Mouse (Mus musculus): ENCODE data around the gene Kif26b. TPM values are rescaled to one million over a fixed set of nuclear protein-coding genes. Genes with fewer than 3 reads are reported as not detected.

Gene Kif26b
- polyA plus RNA-seq, 1 experiment from 2014 or later, result 5.1 TPM

GRCm38 (mm10) chr1:178748222-178748600 is 219.3 kb downstream of the Kif26b start:
- no peak overlapping the region for H3K9ac ChIP-seq (ENCODE audit: low read length)
- no peak overlapping the region for H3K27ac ChIP-seq (ENCODE audit: low read length)
- 0 out of 2 replicates have a peak, but pooled peaks cover 5% of the 10 kb centered on the region for H3K36me3 ChIP-seq (ENCODE audit: control insufficient read depth, insufficient read depth)
- 79% methylated on average over 7 of the region's 7 CpGs for WGBS
- H3K4me2 ChIP-seq (ENCODE audit: low read depth, low read length), result no peak overlapping the region
- ATAC-seq (replicated peaks; ENCODE audit: extremely low read depth, insufficient read depth, low FRiP score), result no peak
- no peak overlapping the region for H3K4me3 ChIP-seq (ENCODE audit: low read length)
- no peaks in the 10 kb centered on the region for H3K4me1 ChIP-seq (ENCODE audit: control insufficient read depth, insufficient read depth, low read length)
- no peaks in the 10 kb centered on the region for H3K27me3 ChIP-seq (ENCODE audit: control insufficient read depth, insufficient read depth, low read length)
- H3K9me3 ChIP-seq (replicated peaks; ENCODE audit: control insufficient read depth, low read length), result peaks cover 6% of the 10 kb centered on the region; the same call in 1 of the 2 replicates

- Histone ChIP-seq H3K36me3 (ENCODE audit: control insufficient read depth, insufficient read depth) (0 out of 2 replicates have a peak, but pooled peaks cover 5% of the 10 kb centered on the region), H3K4me2 (ENCODE audit: low read depth, low read length) (no peak overlapping the region), H3K27me3 (ENCODE audit: control insufficient read depth, insufficient read depth, low read length) (no peaks in the 10 kb centered on the region), H3K9me3 (replicated peaks; ENCODE audit: control insufficient read depth, low read length) (peaks cover 6% of the 10 kb centered on the region; the same call in 1 of the 2 replicates), H3K9ac (ENCODE audit: low read length) (no peak overlapping the region), H3K27ac (ENCODE audit: low read length) (no peak overlapping the region), H3K4me3 (ENCODE audit: low read length) (no peak overlapping the region), H3K4me1 (ENCODE audit: control insufficient read depth, insufficient read depth, low read length) (no peaks in the 10 kb centered on the region)
- ATAC-seq (replicated peaks; ENCODE audit: extremely low read depth, insufficient read depth, low FRiP score), result no peak
- WGBS, result 82% methylated on average over 1 of the region's 1 CpGs
Measured at GRCm38 (mm10) chr1:178748617-178749016, 219.7 kb downstream of the Kif26b start.

DNA sequence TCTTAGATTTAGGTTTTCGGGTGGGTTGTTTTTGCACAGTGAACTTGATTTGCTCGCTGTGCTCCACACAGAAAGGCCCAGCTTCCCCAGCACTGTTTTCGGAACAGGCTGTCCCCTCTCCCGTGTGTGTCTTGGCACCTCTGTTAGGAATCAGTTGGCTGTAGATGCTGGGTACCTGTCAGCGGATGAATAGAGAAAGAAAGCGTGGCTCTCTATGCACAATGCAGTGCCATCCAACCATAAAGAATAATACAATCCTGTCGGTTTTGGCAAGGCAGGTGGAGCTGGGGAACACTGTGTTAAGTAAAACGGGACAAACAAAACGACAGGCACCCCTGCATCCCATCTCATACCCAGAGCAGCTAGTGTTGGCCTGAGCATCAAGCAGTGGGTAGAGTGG is 220.9 kb downstream of the Kif26b start:
- no peak for ATAC-seq (replicated peaks; ENCODE audit: extremely low read depth, insufficient read depth, low FRiP score)
- H3K36me3 ChIP-seq (ENCODE audit: control insufficient read depth, insufficient read depth), result 0 out of 2 replicates have a peak, but pooled peaks cover 5% of the 10 kb centered on the region
- H3K27me3 ChIP-seq (ENCODE audit: control insufficient read depth, insufficient read depth, low read length), result no peaks in the 10 kb centered on the region
- no peak overlapping the region for H3K27ac ChIP-seq (ENCODE audit: low read length)
- no peaks in the 10 kb centered on the region for H3K4me1 ChIP-seq (ENCODE audit: control insufficient read depth, insufficient read depth, low read length)
- H3K9me3 ChIP-seq (replicated peaks; ENCODE audit: control insufficient read depth, low read length), result peaks cover 6% of the 10 kb centered on the region; the same call in 1 of the 2 replicates
- no peak overlapping the region for H3K9ac ChIP-seq (ENCODE audit: low read length)
- no peak overlapping the region for H3K4me3 ChIP-seq (ENCODE audit: low read length)
- H3K4me2 ChIP-seq (ENCODE audit: low read depth, low read length), result no peak overlapping the region
- 91% methylated on average over 9 of the region's 9 CpGs for WGBS

DNA sequence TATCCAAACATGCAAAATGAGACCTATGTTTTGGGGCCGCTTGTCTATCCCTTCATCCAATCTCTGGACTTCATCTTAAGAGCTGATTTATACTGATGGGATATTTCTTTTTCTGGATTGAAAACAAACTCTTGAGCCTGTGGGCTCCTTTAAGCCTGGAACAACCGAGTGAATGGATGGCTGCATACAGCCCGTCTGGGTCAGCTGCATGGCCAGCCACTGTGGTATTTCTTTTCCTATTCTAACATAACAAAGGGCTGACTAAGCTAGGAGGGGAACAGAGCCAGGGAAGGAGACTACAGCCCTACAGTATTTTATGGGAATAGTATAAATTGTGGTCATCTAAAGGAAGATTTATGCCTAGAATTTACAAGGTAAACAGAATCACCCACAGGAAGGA is 229.5 kb downstream of the Kif26b start:
- no peak overlapping the region for H3K4me3 ChIP-seq (ENCODE audit: low read length)
- H3K27ac ChIP-seq (ENCODE audit: low read length), result no peak overlapping the region
- no peak overlapping the region for H3K9ac ChIP-seq (ENCODE audit: low read length)
- no peaks in the 10 kb centered on the region for H3K27me3 ChIP-seq (ENCODE audit: control insufficient read depth, insufficient read depth, low read length)
- 0 out of 2 replicates have a peak, but pooled peaks cover 3% of the 10 kb centered on the region for H3K36me3 ChIP-seq (ENCODE audit: control insufficient read depth, insufficient read depth)
- ATAC-seq (replicated peaks; ENCODE audit: extremely low read depth, insufficient read depth, low FRiP score), result no peak
- H3K4me2 ChIP-seq (ENCODE audit: low read depth, low read length), result no peak overlapping the region
- WGBS, result 66% methylated on average over 3 of the region's 3 CpGs
- no peaks in the 10 kb centered on the region; the same call in 1 of the 2 replicates for H3K9me3 ChIP-seq (replicated peaks; ENCODE audit: control insufficient read depth, low read length)
- H3K4me1 ChIP-seq (ENCODE audit: control insufficient read depth, insufficient read depth, low read length), result no peaks in the 10 kb centered on the region

DNA sequence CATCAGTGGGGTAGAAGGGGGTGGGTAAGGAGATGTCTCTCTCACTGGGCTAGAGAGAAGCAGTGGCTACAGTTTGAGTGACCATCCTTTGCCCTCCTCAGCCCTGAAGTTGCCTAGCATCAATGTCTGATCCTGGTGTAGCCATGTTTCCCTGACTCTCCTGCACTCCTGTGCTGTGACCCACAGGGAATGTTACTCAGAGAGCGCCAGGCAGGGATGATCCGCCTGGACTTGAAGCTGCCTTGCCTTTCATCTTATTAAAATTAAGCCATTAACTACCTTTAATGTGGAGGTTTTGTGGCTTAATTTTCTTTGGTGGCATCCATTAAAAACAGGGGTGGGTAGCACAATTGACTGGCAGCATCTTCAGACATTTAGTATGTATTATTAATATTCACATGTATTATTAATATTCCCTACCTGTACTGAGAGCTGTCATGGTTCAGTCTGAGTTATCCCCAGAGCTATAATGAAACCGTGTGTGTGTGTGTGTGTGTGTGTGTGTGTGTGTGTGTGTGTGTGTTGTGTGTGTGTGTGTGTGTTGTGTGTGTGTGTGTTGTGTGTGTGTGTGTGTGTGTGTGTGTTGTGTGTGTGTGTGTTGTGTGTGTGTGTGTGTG is 233.3 kb downstream of the Kif26b start:
- H3K36me3 ChIP-seq (ENCODE audit: control insufficient read depth, insufficient read depth), result no peaks in the 10 kb centered on the region
- ATAC-seq (replicated peaks; ENCODE audit: extremely low read depth, insufficient read depth, low FRiP score), result no peak
- H3K4me2 ChIP-seq (ENCODE audit: low read depth, low read length), result no peak overlapping the region
- H3K27me3 ChIP-seq (ENCODE audit: control insufficient read depth, insufficient read depth, low read length), result no peaks in the 10 kb centered on the region
- no peak overlapping the region for H3K4me3 ChIP-seq (ENCODE audit: low read length)
- peaks cover 3% of the 10 kb centered on the region; the same call in 1 of the 2 replicates for H3K4me1 ChIP-seq (ENCODE audit: control insufficient read depth, insufficient read depth, low read length)
- WGBS, result 78% methylated on average over 3 of the region's 3 CpGs
- no peaks in the 10 kb centered on the region for H3K9me3 ChIP-seq (replicated peaks; ENCODE audit: control insufficient read depth, low read length)
- H3K9ac ChIP-seq (ENCODE audit: low read length), result no peak overlapping the region
- H3K27ac ChIP-seq (ENCODE audit: low read length), result no peak overlapping the region

DNA sequence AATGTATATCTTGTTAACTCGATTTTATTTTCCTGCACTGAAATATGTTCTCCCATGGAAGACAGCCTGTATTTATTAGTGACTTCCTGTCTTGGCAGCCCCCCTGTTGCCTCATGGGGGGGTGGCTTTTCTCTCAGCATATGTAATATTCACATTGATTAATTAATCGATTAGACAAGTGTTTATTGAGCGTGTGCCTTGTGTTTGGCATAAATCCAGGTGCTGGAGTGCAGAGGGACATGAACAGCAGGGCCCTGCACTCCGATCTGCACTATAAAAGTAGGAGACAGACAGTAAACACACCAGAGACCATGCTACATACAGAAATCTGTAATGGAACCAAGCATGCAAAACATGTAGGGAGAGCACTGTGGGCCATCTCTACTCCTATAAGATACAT is 236.0 kb downstream of the Kif26b start:
- H3K9me3 ChIP-seq (replicated peaks; ENCODE audit: control insufficient read depth, low read length), result no peaks in the 10 kb centered on the region
- H3K36me3 ChIP-seq (ENCODE audit: control insufficient read depth, insufficient read depth), result no peaks in the 10 kb centered on the region
- ATAC-seq (replicated peaks; ENCODE audit: extremely low read depth, insufficient read depth, low FRiP score), result no peak
- no peak overlapping the region for H3K9ac ChIP-seq (ENCODE audit: low read length)
- no peak overlapping the region for H3K27ac ChIP-seq (ENCODE audit: low read length)
- no peaks in the 10 kb centered on the region for H3K27me3 ChIP-seq (ENCODE audit: control insufficient read depth, insufficient read depth, low read length)
- H3K4me3 ChIP-seq (ENCODE audit: low read length), result no peak overlapping the region
- peaks cover 14% of the 10 kb centered on the region for H3K4me1 ChIP-seq (ENCODE audit: control insufficient read depth, insufficient read depth, low read length)
- H3K4me2 ChIP-seq (ENCODE audit: low read depth, low read length), result no peak overlapping the region
- 75% methylated on average over 4 of the region's 4 CpGs for WGBS

GRCm38 (mm10) chr1:178765650-178766049 is 236.7 kb downstream of the Kif26b start:
- Histone ChIP-seq H3K36me3 (ENCODE audit: control insufficient read depth, insufficient read depth) (no peaks in the 10 kb centered on the region), H3K4me2 (ENCODE audit: low read depth, low read length) (no peak overlapping the region), H3K27me3 (ENCODE audit: control insufficient read depth, insufficient read depth, low read length) (no peaks in the 10 kb centered on the region), H3K9me3 (replicated peaks; ENCODE audit: control insufficient read depth, low read length) (no peaks in the 10 kb centered on the region), H3K27ac (ENCODE audit: low read length) (no peak overlapping the region), H3K4me3 (ENCODE audit: low read length) (no peak overlapping the region), H3K9ac (ENCODE audit: low read length) (no peak overlapping the region), H3K4me1 (ENCODE audit: control insufficient read depth, insufficient read depth, low read length) (peaks cover 20% of the 10 kb centered on the region)
- no peak for ATAC-seq (replicated peaks; ENCODE audit: extremely low read depth, insufficient read depth, low FRiP score)
- 74% methylated on average over 2 of the region's 2 CpGs for WGBS

DNA sequence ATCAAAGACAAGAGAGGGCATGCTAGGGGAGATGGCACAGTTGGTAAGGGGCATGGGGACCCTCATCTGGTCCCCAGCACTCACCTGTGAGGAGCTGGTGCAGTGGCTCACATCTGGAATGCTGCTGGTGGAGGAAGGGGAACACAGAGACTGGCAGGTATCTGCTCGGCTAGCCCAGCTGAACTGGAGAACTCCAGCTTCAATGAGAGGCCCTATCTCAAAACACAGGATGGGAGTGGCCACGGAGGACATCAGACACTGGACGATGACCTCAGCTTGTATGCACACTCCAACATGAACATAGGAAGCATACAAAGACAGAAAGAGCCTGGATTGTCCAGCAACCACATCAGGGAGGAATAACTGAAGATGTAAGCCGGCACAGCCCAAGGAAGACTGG is 240.1 kb downstream of the Kif26b start:
- Histone ChIP-seq H3K27ac (ENCODE audit: low read length) (no peak overlapping the region), H3K9ac (ENCODE audit: low read length) (no peak overlapping the region), H3K4me3 (ENCODE audit: low read length) (no peak overlapping the region), H3K4me2 (ENCODE audit: low read depth, low read length) (no peak overlapping the region), H3K36me3 (ENCODE audit: control insufficient read depth, insufficient read depth) (no peaks in the 10 kb centered on the region), H3K4me1 (ENCODE audit: control insufficient read depth, insufficient read depth, low read length) (peaks cover 21% of the 10 kb centered on the region), H3K9me3 (replicated peaks; ENCODE audit: control insufficient read depth, low read length) (no peaks in the 10 kb centered on the region), H3K27me3 (ENCODE audit: control insufficient read depth, insufficient read depth, low read length) (no peaks in the 10 kb centered on the region)
- ATAC-seq (replicated peaks; ENCODE audit: extremely low read depth, insufficient read depth, low FRiP score), result no peak
- 61% methylated on average over 4 of the region's 4 CpGs for WGBS

GRCm38 (mm10) chr1:178769988-178770387 is 241.1 kb downstream of the Kif26b start:
- Histone ChIP-seq H3K4me1 (ENCODE audit: control insufficient read depth, insufficient read depth, low read length) (peaks cover 21% of the 10 kb centered on the region), H3K27me3 (ENCODE audit: control insufficient read depth, insufficient read depth, low read length) (no peaks in the 10 kb centered on the region), H3K27ac (ENCODE audit: low read length) (no peak overlapping the region), H3K4me3 (ENCODE audit: low read length) (no peak overlapping the region), H3K9ac (ENCODE audit: low read length) (no peak overlapping the region), H3K9me3 (replicated peaks; ENCODE audit: control insufficient read depth, low read length) (no peaks in the 10 kb centered on the region), H3K36me3 (ENCODE audit: control insufficient read depth, insufficient read depth) (no peaks in the 10 kb centered on the region), H3K4me2 (ENCODE audit: low read depth, low read length) (no peak overlapping the region)
- no peak for ATAC-seq (replicated peaks; ENCODE audit: extremely low read depth, insufficient read depth, low FRiP score)
- 34% methylated on average over 6 of the region's 6 CpGs for WGBS

Data from heart, embryonic 16.5 days (tissue).